Mouse (Mus musculus) kidney, adult 2 months (tissue): ENCODE measurements around the gene Capn11. TPM values are rescaled to one million over a fixed set of nuclear protein-coding genes. Genes with fewer than 3 reads are reported as not detected.

ENCODE experiments used
- DNase-seq: peaks from one replicate; pipeline ENCODE4 v3.0.0; 2021
- H3K27ac ChIP-seq: fragments of 200-500 bp; 2 replicates; pipeline ENCODE4 v1.5.1; 2012; ENCODE audit warnings: low read depth, low read length, control low read depth, inconsistent platforms; ENCODE audit not compliant: insufficient read depth
- H3K27me3 ChIP-seq: fragments of 200-500 bp; replicated peaks from 2 replicates; pipeline ENCODE4 v1.6.1; 2012; ENCODE audit warnings: mild to moderate bottlenecking, moderate library complexity, low read length, inconsistent platforms; ENCODE audit not compliant: control insufficient read depth, insufficient read depth
- H3K36me3 ChIP-seq: fragments of 200-500 bp; 2 replicates; pipeline ENCODE4 v1.6.1; 2012; ENCODE audit warnings: mild to moderate bottlenecking, moderate library complexity, low read length, inconsistent platforms; ENCODE audit not compliant: control insufficient read depth, insufficient read depth
- H3K4me1 ChIP-seq: fragments of 200-500 bp; 2 replicates; pipeline ENCODE4 v1.6.1; 2011; ENCODE audit warnings: low read length; ENCODE audit not compliant: control insufficient read depth, insufficient read depth
- H3K4me3 ChIP-seq: fragments of 200-500 bp; 2 replicates; pipeline ENCODE4 v1.5.1; 2011; ENCODE audit warnings: mild to moderate bottlenecking, low read depth, low read length, control low read depth; ENCODE audit not compliant: insufficient read depth
- CTCF ChIP-seq: fragments of 200-500 bp; conservative IDR thresholded peaks from 2 replicates; pipeline ENCODE4 v1.5.1; 2011; ENCODE audit warnings: low read depth, mild to moderate bottlenecking, control low read depth, low read length, moderate library complexity, mixed read lengths; ENCODE audit not compliant: insufficient read depth, insufficient read length
- POLR2A ChIP-seq: fragments of 200-500 bp; IDR thresholded peaks from one replicate; pipeline ENCODE4 v1.6.1; 2011; ENCODE audit warnings: low read depth, low read length, control low read depth
- WGBS: fragments of 180-500 bp; shearing (Covaris S2); methylation state at CpG from one replicate; pipeline ENCODE4 v1.1.7; 2018; 5-methylcytosine and 5-hydroxymethylcytosine counted together
- polyA plus RNA-seq: library from polyadenylated mRNA; depleted of rRNA; stranded (reverse); fragments of >200 nt; gene quantifications from 2 replicates; pipeline ENCODE4 v1.2.3, GENCODE M21; 2012

The Capn11 gene
- polyA plus RNA-seq, 1 experiment = 0.16 TPM

DNA sequence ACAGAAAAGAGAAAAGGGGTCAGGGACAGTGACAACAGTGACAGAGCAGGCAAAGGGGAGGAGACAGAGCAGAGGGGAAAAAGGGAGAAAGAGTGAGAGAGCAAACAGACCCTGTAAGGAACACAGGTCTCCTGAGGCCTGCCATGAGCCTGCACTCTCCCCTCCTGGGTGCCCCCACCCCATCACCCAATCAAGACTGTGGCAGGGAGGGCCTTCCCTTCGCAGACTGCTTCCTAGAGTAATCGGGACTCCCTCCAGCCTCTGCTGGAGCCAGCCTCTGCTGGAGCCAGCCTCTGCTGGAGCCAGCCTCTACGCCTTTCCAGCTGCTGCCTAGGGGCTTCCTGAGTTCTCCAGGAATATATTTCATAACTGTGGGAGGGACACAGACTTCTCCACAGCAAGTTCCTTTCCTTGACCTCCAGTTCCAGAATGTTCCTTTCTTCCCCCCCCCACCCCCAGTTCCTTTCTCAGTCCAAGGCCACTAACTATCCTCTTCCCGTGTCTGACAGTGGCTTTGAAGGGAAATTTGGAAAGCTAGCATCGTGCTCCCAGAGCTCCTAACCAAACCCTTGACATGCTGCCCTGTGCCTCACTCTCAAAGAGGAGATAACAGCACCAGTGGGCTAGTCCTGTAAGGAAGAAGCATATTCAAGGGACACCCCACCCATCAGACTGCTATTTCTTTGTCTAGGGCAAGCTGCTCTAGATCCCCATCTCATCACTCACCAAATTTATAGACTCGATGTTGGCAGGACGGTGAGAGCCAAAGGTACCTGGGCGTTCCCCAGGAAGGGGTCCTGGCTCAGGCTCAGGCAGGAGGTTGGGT is 66.3 kb downstream of the Capn11 start:
- Histone ChIP-seq H3K4me3 (peak overlapping the region; percentile 34), H3K36me3 (no peaks in the 10 kb centered on the region), H3K4me1 (peaks cover 28% of the 10 kb centered on the region), H3K27ac (peak overlapping the region; percentile 92), H3K27me3 (no peaks in the 10 kb centered on the region)
- TF ChIP-seq CTCF (no peak), POLR2A (no peak)
- DNase-seq = peak; percentile 70
- 47% methylated on average over 8 of the region's 8 CpGs for WGBS

DNA sequence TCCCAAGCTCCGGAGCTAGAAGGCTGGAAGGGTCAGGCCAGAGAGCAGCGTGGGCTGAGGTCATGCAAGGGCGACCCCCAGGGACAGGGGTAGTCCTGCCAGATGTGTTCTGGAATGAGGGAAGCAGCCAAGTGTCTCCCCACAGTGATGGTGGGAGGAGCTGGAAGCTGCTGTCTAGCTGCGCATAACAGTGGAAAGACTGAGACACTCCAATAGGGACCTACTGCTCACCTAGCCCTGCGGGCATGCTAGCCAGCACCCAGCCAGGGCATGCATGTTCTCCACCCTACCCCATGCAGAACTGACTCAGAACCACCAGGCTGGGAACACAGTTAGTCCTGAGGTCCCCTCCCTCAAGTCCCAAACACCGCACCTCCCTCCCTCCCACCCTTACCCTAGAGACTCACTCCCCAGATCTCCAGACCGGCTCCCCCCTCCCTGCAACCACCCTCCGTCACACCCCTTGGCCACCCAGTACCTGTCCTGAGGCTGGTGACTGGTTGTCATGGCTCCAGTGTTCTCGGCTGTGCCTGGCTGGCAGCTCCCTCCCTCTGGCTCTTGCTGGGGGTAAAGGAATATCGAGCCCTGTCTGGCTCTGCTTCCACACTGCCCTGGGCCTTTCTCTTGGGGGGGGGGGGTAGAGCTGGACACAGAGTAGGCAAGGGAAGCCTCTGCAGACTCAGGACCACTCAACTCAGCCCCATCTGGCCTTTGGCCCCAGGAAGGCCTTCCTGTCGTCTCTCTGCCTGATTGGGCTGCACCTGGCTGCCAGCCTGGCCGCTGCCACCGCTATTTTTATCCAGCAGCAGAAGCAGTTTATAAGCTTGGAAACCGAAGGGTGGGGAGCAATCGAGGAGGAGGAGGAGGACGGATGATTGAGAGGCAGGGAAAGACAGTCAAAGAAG is 67.2 kb downstream of the Capn11 start:
- peak; percentile 66 for DNase-seq
- Histone ChIP-seq H3K4me3 (peak overlapping the region; percentile 34), H3K36me3 (no peaks in the 10 kb centered on the region), H3K27ac (peak overlapping the region; percentile 92), H3K27me3 (no peaks in the 10 kb centered on the region), H3K4me1 (peaks cover 25% of the 10 kb centered on the region)
- 26% methylated on average over 16 of the region's 16 CpGs for WGBS
- no peak for TF ChIP-seq POLR2A
- TF ChIP-seq CTCF = no peak

DNA sequence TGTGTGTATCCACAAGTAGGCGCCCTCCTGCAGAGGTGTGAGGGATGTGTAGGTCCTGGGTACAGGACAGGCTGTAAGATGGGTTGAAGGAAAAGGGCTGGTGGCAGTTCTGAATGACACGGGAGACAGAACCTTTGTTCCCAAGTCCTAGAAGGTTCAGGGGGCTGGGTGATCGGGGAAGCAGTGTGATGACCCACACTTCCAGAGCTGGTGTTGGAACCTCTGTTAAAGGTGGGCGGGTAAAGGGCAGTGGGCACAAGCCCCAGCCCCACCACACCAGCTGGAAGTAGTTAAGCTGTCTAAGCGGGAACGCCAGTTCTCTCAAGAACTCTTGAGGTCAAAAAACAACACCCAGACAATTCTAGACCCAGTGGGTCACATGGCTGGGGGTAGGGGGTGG is 68.7 kb downstream of the Capn11 start:
- Histone ChIP-seq H3K4me3 (no peak overlapping the region), H3K27ac (no peak overlapping the region), H3K4me1 (peaks cover 14% of the 10 kb centered on the region), H3K36me3 (no peaks in the 10 kb centered on the region), H3K27me3 (no peaks in the 10 kb centered on the region)
- TF ChIP-seq POLR2A (no peak), CTCF (no peak)
- peak; percentile 13 for DNase-seq
- 81% methylated on average over 6 of the region's 6 CpGs for WGBS

DNA sequence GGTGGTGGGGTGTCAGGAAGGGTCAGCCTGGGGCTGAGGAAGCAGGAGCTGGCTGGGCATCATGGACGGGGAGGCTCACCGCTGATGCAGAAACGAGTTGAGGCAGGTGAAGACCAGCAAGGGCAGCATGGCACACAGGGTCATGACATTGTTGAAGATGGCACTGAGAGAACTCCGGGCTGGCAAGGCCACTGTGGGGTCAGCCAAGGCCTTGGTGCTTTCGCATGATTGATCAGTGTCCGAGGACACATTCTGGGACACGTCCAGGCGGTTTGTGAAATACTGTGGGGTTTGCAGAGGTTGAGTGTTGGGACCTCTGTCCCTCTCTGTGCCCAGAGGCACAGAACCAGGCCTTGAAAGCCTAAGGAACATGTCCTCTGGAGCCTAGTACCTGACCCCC is 69.3 kb downstream of the Capn11 start:
- Histone ChIP-seq H3K4me3 (no peak overlapping the region), H3K4me1 (peaks cover 19% of the 10 kb centered on the region), H3K27me3 (no peaks in the 10 kb centered on the region), H3K36me3 (no peaks in the 10 kb centered on the region), H3K27ac (no peak overlapping the region)
- peak; percentile 8 for DNase-seq
- WGBS = 77% methylated on average over 8 of the region's 8 CpGs
- TF ChIP-seq POLR2A (no peak), CTCF (no peak)

DNA sequence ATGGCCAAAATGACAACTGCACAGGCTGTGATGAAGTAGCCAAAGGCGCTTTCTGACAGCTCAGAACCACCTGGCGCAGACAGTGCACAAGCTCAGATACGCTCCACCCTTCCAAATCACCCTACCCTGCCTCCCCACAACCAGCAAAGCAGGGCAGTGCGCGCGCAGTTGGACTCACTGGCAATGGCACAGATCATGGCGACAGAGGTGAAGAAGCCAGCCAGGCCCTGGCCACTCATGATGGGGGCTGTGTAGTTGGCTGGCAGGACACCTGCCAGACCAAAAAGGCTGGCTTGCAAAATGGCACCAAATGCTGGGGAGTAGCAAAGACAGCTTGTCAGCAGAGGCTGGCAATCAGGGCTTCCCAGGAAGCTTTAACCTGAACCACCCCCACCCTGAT is 69.9 kb downstream of the Capn11 start:
- Histone ChIP-seq H3K27ac (no peak overlapping the region), H3K4me3 (no peak overlapping the region), H3K27me3 (no peaks in the 10 kb centered on the region), H3K4me1 (peaks cover 22% of the 10 kb centered on the region), H3K36me3 (no peaks in the 10 kb centered on the region)
- no peak for TF ChIP-seq CTCF
- no peak for TF ChIP-seq POLR2A
- DNase-seq = no peak
- WGBS = over 99% methylated on average over 7 of the region's 7 CpGs

DNA sequence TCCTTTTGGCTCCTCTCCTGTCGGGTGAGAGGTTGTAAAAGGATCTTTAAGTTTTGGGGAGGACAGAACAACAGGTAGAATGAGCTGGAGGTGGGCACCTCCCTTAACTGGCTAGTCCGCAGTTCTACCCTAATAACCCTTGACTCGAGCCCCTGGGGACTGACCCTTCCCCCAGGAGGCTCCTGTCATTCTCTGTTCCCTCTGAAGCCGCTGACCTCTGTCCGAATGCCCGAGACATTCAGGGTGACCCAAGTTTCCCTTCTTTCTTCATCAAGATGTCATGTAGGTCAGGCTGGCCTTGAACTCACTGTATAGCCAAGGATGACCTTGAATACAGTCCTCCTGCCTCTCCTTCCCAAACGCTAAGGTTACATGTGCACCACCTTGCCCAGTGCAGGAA is 70.8 kb downstream of the Capn11 start:
- Histone ChIP-seq H3K4me1 (peaks cover 25% of the 10 kb centered on the region), H3K27ac (no peak overlapping the region), H3K4me3 (no peak overlapping the region), H3K36me3 (no peaks in the 10 kb centered on the region), H3K27me3 (no peaks in the 10 kb centered on the region)
- WGBS = 85% methylated on average over 7 of the region's 7 CpGs
- TF ChIP-seq CTCF (no peak), POLR2A (no peak)
- no peak for DNase-seq

DNA sequence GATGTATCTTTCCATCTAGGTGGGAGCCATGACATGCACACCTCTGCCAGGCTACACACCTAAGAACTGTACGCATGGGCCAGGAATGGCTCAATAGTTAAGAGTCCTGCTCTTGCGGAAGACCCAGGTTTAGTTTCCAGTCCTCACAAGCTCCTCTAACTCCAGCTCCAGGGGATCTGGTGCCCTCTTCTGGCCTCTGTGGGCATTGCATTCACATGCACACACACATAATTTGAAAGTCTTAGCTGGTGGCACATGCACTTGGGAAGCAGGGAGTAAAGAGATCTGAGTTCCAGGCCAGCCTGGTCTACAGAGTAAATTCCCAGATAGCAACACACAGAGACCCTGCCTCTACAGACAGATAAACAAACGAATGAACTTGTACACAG is 72.7 kb downstream of the Capn11 start:
- H3K4me1 ChIP-seq = peaks cover 26% of the 10 kb centered on the region
- TF ChIP-seq CTCF (peak; percentile 55), POLR2A (no peak)
- WGBS = 94% methylated on average over 3 of the region's 3 CpGs
- peak overlapping the region; percentile 92; the same call in 1 of the 2 replicates for H3K27ac ChIP-seq
- no peaks in the 10 kb centered on the region for H3K36me3 ChIP-seq
- H3K4me3 ChIP-seq = no peak overlapping the region
- no peaks in the 10 kb centered on the region for H3K27me3 ChIP-seq
- no peak for DNase-seq
